Mouse (Mus musculus): ENCODE results near the gene Dync2li1.

The Dync2li1 gene

GRCm38 (mm10) chr17:84689316-84689715 lies 63.0 kb downstream of the Dync2li1 start:
- peak in 1 of 2 experiments; percentile 45 for DNase-seq

GRCm38 (mm10) chr17:84690111-84690510 lies 63.8 kb downstream of the Dync2li1 start:
- peak in 1 of 2 experiments; percentile 25 for DNase-seq

- peak in 1 of 2 experiments; percentile 31 for DNase-seq
These were observed 67.4 kb downstream of the Dync2li1 start for GRCm38 (mm10) chr17:84693741-84694140.

- peak; percentile 46 to 48 for DNase-seq
These were observed 70.2 kb downstream of the Dync2li1 start for GRCm38 (mm10) chr17:84696537-84696936.

GRCm38 (mm10) chr17:84698727-84699126 lies 72.4 kb downstream of the Dync2li1 start:
- DNase-seq = peak; percentile 50 to 68

Data from kidney, postnatal 36 days (tissue).